Mouse (Mus musculus) bone marrow macrophage, adult 2 months (primary cell): ENCODE measurements around the gene Polg.

Experiments used
- CTCF ChIP-seq: IDR thresholded peaks from 2 replicates; pipeline ENCODE4 v1.5.1; 2012; ENCODE audit warnings: low read depth, mild to moderate bottlenecking, low read length, moderate library complexity
- POLR2A ChIP-seq: IDR thresholded peaks from 2 replicates; pipeline ENCODE4 v1.6.1; 2012; ENCODE audit warnings: mild to moderate bottlenecking, low read depth, low read length, borderline replicate concordance

DNA sequence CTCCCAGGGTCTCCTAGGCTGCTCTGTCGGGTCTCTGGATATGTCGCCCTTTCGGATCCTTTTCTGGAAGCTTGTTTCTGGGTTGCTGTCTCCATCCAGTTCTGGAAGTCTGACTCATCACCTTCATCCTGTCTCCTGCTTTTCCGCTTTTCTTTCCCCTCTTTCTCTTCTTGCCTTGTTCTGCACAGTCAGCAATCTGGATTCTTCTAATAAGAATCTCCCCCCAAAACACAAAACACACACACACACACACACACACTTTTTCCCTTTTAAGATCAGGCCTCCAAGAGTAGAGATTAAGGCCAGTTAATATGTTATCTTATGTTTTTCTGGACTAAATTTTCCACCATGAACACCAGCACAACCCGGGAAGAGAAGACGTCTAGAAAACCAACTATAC, 32.2 kb upstream of the Polg start:
- TF ChIP-seq POLR2A (no peak), CTCF (no peak)
